Mouse (Mus musculus): ENCODE measurements around the gene Hrk.

The Hrk gene

DNA sequence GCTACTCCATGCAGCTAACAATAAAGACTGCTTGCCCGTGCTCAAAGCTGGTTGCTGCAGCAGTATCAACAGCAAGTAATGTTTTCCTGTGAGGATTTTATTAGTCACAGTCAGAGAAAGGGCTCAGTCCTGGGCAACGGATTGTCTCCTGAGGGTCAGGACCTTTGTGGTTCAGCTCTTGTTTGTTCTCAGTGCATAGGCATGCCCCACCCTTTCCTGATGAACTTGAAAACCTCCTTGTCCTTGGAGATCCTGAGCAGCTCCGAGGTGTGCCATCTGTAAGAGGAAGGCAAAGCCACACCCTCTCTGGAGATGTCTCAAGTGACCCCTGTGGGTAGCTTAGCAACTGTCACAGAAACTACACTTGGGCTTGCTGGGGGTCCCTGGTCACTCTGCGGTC is 3.8 kb upstream of the Hrk start:
- no peak for DNase-seq (ENCODE audit: inconsistent age in 2 of 2, low spot score in 1 of 2)

- DNase-seq (ENCODE audit: inconsistent age in 2 of 2, low spot score in 1 of 2): no peak
Observed at GRCm38 (mm10) chr5:118165462-118165861, 1.0 kb downstream of the Hrk start.

DNA sequence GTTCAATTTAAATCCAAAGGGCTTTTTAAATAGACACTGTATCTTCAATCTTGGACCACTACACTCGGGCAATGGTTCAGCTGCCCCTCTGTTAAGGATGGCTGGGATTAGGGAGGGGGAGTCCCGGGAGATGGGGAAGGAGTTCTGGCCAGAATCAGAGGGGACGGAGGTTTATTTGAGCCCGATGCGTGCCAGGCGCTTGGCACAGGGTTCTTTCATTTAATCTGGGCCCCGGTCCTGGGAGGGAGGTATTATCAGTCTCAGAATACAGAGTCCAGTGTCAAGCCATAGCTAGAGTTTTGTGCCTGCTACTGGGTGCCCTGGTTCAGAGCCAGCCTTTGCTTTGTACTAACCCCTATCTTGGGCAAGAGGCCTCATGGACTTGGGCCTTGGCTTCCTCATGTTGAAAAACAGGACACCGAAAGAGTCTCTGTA is 3.1 kb downstream of the Hrk start:
- no peak for DNase-seq (ENCODE audit: inconsistent age in 2 of 2, low spot score in 1 of 2)

DNA sequence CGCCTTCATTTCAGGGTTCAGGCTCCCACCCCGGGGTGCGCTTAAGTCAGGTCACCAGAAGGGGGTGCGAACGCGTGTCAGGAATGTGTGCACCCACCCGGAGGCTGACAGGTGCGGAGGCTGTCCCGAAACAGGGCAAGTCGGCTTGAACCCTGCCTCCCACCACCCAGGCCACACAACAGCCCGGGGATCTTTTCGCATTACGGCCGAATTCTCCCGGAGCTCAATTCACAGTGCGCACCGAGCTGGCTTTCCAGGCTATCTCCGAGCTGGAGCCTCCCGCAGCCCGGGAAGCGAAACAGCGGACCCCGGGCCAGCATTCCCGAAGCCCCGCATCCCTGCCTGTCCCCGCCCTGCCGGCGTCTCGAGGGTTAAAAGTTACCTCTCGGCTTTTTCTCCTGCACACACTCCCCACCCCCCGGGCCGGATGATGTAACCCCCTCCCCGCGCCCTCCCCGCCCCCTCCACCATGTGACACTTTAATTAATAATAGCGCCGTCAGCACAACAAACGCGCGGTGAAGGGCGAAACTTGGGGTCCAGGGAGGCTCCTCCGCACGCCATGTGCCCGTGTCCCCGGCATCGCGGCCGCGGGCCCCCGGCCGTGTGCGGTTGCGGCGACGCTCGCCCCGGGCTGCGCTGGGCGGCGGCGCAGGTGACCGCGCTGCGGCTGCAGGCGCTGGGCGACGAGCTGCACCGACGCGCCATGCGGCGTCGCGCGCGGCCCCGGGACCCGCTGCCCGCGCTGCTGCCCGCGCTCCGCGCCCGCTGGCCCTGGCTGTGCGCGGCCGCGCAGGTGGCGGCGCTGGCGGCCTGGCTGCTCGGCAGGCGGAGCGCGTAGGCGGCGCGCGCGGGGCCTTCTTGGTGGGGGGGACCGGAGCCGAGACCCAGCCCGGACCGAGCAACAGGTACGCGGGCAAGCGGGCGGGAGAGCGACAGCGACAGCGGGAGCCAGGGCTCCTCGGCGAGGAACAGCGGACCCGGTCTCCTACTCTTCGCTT is 5.1 kb downstream of the Hrk start:
- DNase-seq (ENCODE audit: inconsistent age in 2 of 2, low spot score in 1 of 2): peak in 1 of 2 experiments; percentile 53

DNA sequence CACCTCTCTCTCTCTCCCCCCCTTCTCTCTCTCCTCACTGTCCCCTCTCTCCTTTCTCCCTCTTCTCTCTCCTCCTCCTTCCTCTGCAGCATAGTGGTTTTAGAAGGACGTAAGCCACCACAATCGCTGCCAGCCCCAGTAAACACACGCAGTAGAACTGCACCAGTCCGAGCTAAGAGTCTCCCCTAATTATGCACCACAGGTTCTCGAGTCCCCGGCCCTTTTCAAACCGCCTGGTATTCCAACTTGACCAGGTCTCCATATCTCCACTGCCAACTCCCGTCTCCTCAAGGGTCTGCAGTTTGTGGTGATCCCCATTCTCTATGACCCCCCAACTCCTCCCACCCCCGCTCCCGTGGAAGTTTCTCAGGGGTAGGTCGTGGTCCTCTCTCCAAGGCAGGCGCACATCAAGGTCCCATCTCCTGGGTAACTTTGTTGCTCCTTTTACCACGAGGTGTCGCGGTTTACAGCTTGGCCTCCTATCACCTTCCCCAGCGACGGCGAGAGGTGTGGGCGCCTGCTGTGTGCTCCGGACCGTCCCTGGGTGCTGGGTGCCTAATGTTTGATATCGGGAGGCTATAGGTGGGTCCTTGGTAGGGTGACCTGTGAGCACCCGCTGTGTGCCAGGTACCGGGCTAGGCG is 6.6 kb downstream of the Hrk start:
- DNase-seq (ENCODE audit: inconsistent age in 2 of 2, low spot score in 1 of 2): no peak

DNA sequence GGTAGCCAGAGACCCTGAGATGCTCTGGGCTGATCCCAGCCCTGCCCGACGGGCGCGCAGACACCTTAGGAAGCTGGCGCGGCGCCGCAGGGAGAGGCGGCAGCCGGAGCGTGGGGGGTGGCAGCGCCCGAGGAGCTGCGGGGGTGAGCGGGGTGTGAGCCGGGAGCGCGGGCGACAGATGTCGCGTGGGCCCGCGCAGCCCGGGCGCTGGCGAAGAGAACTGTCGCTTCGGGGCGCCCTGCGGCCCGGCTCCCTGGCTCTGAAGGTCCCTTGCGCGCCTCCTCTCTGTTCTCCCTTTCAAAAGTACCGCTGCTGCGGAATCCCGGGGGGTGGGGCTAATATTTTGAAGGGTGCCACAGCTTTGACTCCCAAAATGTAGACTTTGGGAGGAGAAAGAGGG is 7.2 kb downstream of the Hrk start:
- no peak for DNase-seq (ENCODE audit: inconsistent age in 2 of 2, low spot score in 1 of 2)

GRCm38 (mm10) chr5:118172078-118172723 is 7.8 kb downstream of the Hrk start:
- DNase-seq (ENCODE audit: inconsistent age in 2 of 2, low spot score in 1 of 2): peak in 1 of 2 experiments; percentile 35

DNA sequence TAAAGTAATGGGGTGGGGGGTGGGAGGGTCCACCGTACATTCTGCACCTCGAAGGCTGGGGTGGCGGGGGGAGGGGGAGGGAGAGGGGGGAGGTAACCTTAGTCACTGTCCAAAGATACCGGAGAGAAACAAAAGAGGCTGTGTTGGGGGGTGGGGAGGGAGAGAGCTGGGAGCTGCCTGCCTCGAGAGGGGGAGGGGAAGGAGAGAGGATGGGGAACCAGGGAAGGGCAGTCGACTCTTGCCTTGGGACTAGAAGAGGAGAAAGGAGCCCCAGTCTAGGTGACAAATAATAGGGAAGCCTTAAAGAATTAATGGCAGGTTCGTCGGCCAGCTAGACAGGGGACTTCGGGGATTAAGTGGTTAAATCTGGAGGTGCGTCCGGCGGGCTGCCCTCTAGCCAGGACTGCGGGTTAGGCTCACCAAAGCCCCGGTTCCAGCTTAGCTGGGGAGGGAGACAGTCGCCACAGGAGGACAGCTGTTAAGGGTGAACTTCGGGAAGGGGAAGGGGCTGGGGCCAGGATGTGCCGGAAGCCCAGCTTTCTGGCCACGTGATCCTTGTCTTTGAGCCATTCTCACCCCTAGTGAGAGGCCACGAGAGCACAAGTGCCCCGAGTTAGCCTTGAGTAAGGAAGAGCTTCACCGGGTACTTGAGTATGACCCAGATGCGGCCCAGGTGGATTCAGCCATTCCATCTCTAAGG is 10.0 kb downstream of the Hrk start:
- DNase-seq (ENCODE audit: inconsistent age in 2 of 2, low spot score in 1 of 2): no peak

GRCm38 (mm10) chr5:118175137-118175536 is 10.7 kb downstream of the Hrk start:
- no peak for DNase-seq (ENCODE audit: inconsistent age in 2 of 2, low spot score in 1 of 2)

DNA sequence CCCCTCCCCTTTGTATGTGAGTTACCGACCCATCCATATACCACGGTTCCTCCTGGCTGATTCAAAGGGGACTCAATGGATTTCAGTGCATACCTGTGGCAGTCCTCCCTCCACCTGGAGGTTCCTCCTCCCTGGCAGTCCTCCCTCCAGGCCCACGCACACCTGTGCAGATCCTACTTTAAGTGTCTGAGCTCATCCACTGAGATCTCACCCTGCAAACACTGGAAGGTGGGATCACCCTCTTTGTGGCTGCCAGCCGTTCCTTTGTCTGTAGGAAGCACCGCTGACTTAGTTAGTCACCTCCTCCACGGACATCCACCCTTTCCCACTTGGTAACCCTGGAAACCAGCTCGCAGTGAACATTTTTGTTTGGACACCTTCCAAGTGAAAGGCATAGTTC is 13.2 kb downstream of the Hrk start:
- DNase-seq (ENCODE audit: inconsistent age in 2 of 2, low spot score in 1 of 2): no peak

DNA sequence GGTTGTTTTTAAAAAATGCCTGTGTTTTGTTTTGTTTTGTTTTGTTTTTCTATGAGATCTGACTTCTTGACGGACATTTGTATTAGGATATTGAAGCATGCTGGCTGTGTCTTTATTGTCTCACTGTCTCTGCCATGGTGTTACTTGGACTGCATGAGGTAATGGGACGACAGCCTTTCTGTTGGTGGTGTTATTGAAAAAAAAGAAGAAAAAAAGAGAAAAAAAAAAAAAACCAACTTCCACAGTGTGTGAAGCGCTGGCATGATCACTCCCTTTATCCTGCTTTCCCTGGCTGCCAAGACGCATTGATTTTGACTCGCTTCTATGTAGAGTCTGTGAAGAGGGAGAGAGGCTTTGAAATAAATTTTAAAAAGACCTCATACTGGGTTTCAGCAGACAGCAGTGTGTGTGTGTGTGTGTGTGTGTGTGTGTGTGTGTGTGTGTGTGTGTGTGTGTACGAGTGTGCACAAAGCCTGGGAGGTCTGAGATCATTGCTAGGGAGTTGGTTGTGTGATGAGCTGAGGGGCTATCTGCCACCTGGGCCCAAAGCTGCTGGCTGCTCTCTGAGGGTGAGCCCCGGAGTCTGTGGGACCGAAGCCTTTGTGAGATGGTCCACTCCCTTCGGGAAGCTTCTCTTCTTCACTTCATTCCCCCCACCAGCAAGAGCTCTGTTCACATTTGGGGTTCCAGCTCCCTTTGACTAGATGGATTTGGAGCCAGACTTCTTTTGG is 22.6 kb downstream of the Hrk start:
- DNase-seq (ENCODE audit: inconsistent age in 2 of 2, low spot score in 1 of 2): no peak

DNA sequence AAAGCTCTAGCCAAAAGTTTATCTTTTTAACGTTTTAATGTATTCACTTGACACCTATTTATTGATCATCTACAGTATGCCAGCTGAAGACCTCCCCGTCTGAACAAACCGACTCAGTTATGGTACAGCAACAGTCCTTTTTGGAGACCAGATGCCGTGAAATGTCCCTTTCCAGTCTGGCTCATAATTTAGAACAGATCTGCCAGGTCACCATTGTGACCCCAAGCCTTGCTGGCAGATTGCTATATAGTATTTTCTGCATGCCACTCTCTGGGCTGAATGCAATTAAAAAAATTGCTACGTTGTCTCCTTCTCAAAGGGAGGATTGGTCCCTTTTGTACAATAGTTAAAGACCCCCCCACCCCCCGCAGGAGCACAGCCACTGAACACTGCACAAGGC is 23.9 kb downstream of the Hrk start:
- DNase-seq (ENCODE audit: inconsistent age in 2 of 2, low spot score in 1 of 2): no peak

DNA sequence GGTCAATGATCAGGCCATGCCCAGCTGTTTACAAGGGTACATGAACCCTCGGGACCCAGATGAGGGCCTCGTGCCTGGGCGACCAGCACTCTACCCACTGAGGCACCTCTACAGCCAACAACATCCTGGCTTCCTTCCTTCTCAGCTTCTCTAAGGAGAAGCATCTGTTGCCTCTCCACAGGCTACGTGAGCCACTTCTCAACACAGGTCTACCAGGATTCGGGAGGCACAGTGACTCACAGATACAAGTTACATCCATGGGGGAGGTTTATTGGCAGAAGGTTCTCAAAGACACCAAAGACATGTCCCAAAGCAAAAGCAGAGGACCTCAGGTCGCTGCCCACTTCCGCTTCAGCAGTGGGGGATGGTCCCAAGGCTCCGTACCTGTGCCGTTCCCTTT is 26.0 kb downstream of the Hrk start:
- no peak for DNase-seq (ENCODE audit: inconsistent age in 2 of 2, low spot score in 1 of 2)

- no peak for DNase-seq (ENCODE audit: inconsistent age in 2 of 2, low spot score in 1 of 2)
Observed at GRCm38 (mm10) chr5:118192221-118192620, 27.8 kb downstream of the Hrk start.

DNA sequence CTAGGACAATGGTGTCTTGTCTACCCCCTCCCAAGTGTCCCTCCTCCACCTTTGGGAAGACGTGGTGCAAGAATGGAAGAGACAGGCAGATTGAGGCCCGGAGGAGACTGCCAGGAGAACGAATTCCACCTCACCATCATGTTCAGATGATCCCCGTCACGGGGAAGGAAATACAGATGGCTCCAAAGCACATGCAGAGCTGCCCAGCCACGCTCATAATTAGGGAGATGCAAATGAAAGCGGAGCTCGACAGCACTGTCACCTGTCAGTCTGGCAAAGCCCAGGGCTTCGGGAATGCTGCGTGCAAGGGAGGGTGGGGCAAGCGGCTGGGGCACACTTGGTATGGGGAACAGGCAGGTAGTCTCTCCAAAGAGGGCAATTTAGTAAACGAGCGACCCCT is 33.0 kb downstream of the Hrk start:
- DNase-seq (ENCODE audit: inconsistent age in 2 of 2, low spot score in 1 of 2): no peak

DNA sequence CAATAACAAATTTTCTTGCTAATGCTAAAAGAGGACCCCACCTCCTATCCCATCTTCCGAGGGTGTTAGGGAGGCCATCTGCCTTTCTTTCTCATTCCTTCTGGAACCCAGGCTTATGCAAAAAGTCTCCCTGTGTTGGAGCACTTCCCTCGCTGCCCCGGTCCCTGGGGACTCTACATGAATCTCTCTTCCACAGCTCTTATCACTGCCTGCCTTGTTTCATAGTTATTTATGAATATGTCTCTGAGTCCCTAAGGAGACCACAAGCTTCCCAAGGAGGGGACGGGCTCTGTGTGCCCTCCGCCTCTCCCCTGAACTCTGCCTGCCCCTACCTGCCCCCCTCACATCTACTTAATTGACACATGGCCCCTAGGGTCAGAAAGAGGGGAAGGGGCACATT is 35.2 kb downstream of the Hrk start:
- no peak for DNase-seq (ENCODE audit: inconsistent age in 2 of 2, low spot score in 1 of 2)

DNA sequence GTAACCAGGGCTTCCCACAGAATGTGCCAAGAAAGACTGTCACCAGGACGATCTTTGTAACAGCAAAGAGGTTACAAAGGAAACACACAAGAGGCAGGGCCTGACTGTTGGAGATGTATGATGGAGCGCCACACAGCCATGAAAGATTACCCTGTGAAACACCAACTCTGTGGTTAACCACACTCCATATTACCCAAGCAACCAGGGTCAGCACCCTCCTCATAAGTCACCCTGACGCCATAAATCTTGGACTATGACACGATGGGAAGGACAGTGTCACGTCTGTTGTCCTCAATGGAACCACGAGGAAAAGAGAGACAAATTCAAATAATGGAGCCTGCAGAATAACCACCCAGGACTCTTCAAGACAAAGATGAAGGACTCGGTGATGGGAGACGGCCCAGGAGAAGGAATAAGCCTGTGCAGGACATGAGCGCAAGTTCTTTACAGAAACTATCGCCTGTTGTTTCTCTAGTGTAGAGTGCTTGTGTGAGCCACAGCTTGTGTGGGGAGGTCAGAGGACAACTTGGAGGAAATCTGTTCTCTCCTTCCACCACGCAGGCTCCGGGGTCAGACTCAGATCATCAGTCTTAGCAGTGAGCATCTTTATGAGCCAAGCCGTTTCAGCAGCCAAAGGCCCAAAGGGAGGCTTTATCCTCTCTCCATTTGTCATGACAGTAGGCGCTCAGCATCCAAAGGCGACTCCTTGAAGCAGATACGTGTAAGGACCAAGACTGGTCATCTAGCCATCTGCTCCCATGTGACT is 40.4 kb downstream of the Hrk start:
- DNase-seq (ENCODE audit: inconsistent age in 2 of 2, low spot score in 1 of 2): no peak

DNA sequence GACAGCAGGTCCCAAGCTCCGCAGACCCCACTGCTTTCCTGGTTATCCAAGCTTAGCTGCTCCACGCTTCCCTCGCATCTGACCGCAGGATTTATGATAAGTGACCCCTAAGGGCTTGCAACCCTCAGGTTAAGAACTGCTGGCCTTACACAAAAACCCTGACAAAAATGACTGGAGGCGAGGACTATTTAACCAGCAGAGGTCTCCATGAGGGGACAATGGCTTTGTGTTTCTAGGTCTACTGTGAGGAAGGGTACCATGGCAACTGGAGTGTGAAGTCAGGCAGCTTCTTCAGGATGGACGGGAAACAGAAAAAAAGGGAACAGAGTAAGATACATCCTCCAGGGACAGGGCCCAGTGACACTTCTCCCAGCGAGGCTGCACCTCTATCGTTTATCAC is 41.4 kb downstream of the Hrk start:
- DNase-seq (ENCODE audit: inconsistent age in 2 of 2, low spot score in 1 of 2): no peak

GRCm38 (mm10) chr5:118214012-118214411 is 49.6 kb downstream of the Hrk start:
- DNase-seq (ENCODE audit: inconsistent age in 2 of 2, low spot score in 1 of 2): no peak
